Mouse (Mus musculus) neural tube, embryonic 15.5 days (tissue): ENCODE measurements around the gene Itgad. TPM values are rescaled to one million over a fixed set of nuclear protein-coding genes. Genes with fewer than 3 reads are reported as not detected.
A peak's percentile ranks its signal among the peaks of the same experiment; 100 is the strongest.

Experiments used
- ATAC-seq: fragments of 200-750 bp; cut with Nextera tagmentation; 2 replicates; pipeline ENCODE4 v1.8.0; 2017; ENCODE audit warnings: mild to moderate bottlenecking, moderate TSS enrichment, moderate library complexity; ENCODE audit not compliant: low FRiP score
- H3K27ac ChIP-seq: fragments of 300-500 bp; sonication (generic); replicated peaks from 2 replicates; pipeline ENCODE4 v1.5.1; 2015; ENCODE audit warnings: mild to moderate bottlenecking, inconsistent platforms
- H3K27me3 ChIP-seq: fragments of 300-500 bp; sonication (generic); replicated peaks from 2 replicates; pipeline ENCODE4 v1.6.1; 2015; ENCODE audit warnings: inconsistent platforms
- H3K36me3 ChIP-seq: fragments of 300-500 bp; sonication (generic); 2 replicates; pipeline ENCODE4 v1.6.1; 2015; ENCODE audit warnings: inconsistent platforms
- H3K4me1 ChIP-seq: fragments of 300-500 bp; sonication (generic); 2 replicates; pipeline ENCODE4 v1.6.1; 2015; ENCODE audit warnings: inconsistent platforms
- H3K4me2 ChIP-seq: fragments of 300-500 bp; sonication (generic); 2 replicates; pipeline ENCODE4 v1.6.1; 2015; ENCODE audit warnings: inconsistent platforms, mild to moderate bottlenecking, moderate library complexity
- H3K4me3 ChIP-seq: fragments of 300-500 bp; sonication (generic); replicated peaks from 2 replicates; pipeline ENCODE4 v1.5.1; 2015; ENCODE audit warnings: mild to moderate bottlenecking, inconsistent platforms
- H3K9ac ChIP-seq: fragments of 300-500 bp; sonication (generic); replicated peaks from 2 replicates; pipeline ENCODE4 v1.6.1; 2015; ENCODE audit warnings: mild to moderate bottlenecking, inconsistent platforms
- H3K9me3 ChIP-seq: fragments of 300-500 bp; sonication (generic); replicated peaks from 2 replicates; pipeline ENCODE4 v1.6.1; 2016; ENCODE audit warnings: inconsistent platforms
- WGBS: fragments of 180-500 bp; shearing (Covaris S2); methylation state at CpG from one replicate; pipeline ENCODE4 v1.1.7; 2015; ENCODE audit warnings: mixed read lengths; 5-methylcytosine and 5-hydroxymethylcytosine counted together
- polyA plus RNA-seq: library from polyadenylated mRNA; unstranded; fragments of >200 nt; fragmentation: Nextera tagmentation; extraction: Ambion mirVana; gene quantifications from 2 replicates; pipeline ENCODE4 v1.2.1, GENCODE M21; 2015

The Itgad gene
- polyA plus RNA-seq, 1 experiment from 2014 or later, result 0.04 TPM

GRCm38 (mm10) chr7:128236856-128237592 lies 82.8 kb downstream of the Itgad start, which contains the start of gene Armc5:
Gene Armc5, plus strand, starts transcription at chr7:128237342.
- Histone ChIP-seq H3K4me2 (peak within 1 kb of the TSS; percentile 72), H3K4me3 (peak within 1 kb of the TSS; percentile 77), H3K9me3 (no peaks in the 10 kb centered on the region), H3K9ac (peak within 1 kb of the TSS; percentile 83), H3K36me3 (peaks cover 20% of the 10 kb centered on the region), H3K27ac (peak within 1 kb of the TSS; percentile 100), H3K4me1 (peaks cover 31% of the 10 kb centered on the region), H3K27me3 (no peaks in the 10 kb centered on the region)
- WGBS, result 28% methylated on average over 37 of the region's 37 CpGs
- ATAC-seq, result peak; percentile 23; the same call in 1 of the 2 replicates

GRCm38 (mm10) chr7:128237593-128237926 lies 83.4 kb downstream of the Itgad start:
- peak overlapping the region; percentile 83 for H3K9ac ChIP-seq
- H3K4me3 ChIP-seq, result peak overlapping the region; percentile 77
- H3K4me2 ChIP-seq, result peak overlapping the region; percentile 72
- H3K27ac ChIP-seq, result peak overlapping the region; percentile 100
- no peaks in the 10 kb centered on the region for H3K9me3 ChIP-seq
- no peaks in the 10 kb centered on the region for H3K27me3 ChIP-seq
- WGBS, result under 1% methylated on average over 25 of the region's 25 CpGs
- no peak for ATAC-seq
- H3K4me1 ChIP-seq, result peaks cover 31% of the 10 kb centered on the region
- H3K36me3 ChIP-seq, result peaks cover 25% of the 10 kb centered on the region

- H3K9ac ChIP-seq, result peak within 1 kb of the TSS; percentile 83
- WGBS, result under 1% methylated on average over 71 of the region's 72 CpGs
- no peaks in the 10 kb centered on the region for H3K9me3 ChIP-seq
- peak; percentile 94 for ATAC-seq
- H3K36me3 ChIP-seq, result peaks cover 31% of the 10 kb centered on the region
- peak within 1 kb of the TSS; percentile 72 for H3K4me2 ChIP-seq
- H3K27me3 ChIP-seq, result no peaks in the 10 kb centered on the region
- peaks cover 31% of the 10 kb centered on the region for H3K4me1 ChIP-seq
- H3K27ac ChIP-seq, result peak within 1 kb of the TSS; percentile 100
- H3K4me3 ChIP-seq, result peak within 1 kb of the TSS; percentile 77
Observed at GRCm38 (mm10) chr7:128237927-128238778, 84.0 kb downstream of the Itgad start, which contains the start of gene 9130023H24Rik. Gene 9130023H24Rik, minus strand, starts transcription at chr7:128238031.

- Histone ChIP-seq H3K4me1 (peaks cover 31% of the 10 kb centered on the region), H3K36me3 (peaks cover 34% of the 10 kb centered on the region), H3K4me2 (peak overlapping the region; percentile 72), H3K4me3 (peak overlapping the region; percentile 77), H3K9me3 (no peaks in the 10 kb centered on the region), H3K27ac (peak overlapping the region; percentile 100), H3K27me3 (no peaks in the 10 kb centered on the region), H3K9ac (no peak overlapping the region)
- ATAC-seq, result no peak
- 25% methylated on average over 4 of the region's 4 CpGs for WGBS
Observed at GRCm38 (mm10) chr7:128238991-128239390, 84.8 kb downstream of the Itgad start.

- H3K4me1 ChIP-seq, result peaks cover 31% of the 10 kb centered on the region
Observed at GRCm38 (mm10) chr7:128240131-128240784, 86.1 kb downstream of the Itgad start.

GRCm38 (mm10) chr7:128242331-128242730 lies 88.2 kb downstream of the Itgad start:
- WGBS, result 97% methylated on average over 16 of the region's 16 CpGs
- H3K4me1 ChIP-seq, result peaks cover 42% of the 10 kb centered on the region

More at GRCm38 (mm10) chr7:128240131-128240784, 86.1 kb downstream of the Itgad start:
- H3K27ac ChIP-seq, result no peak overlapping the region
- no peaks in the 10 kb centered on the region for H3K27me3 ChIP-seq
- WGBS, result 94% methylated on average over 27 of the region's 27 CpGs
- H3K9me3 ChIP-seq, result no peaks in the 10 kb centered on the region
- H3K36me3 ChIP-seq, result peaks cover 45% of the 10 kb centered on the region
- H3K9ac ChIP-seq, result no peak overlapping the region
- H3K4me3 ChIP-seq, result no peak overlapping the region
- no peak overlapping the region for H3K4me2 ChIP-seq
- no peak for ATAC-seq

GRCm38 (mm10) chr7:128243921-128244320 lies 89.7 kb downstream of the Itgad start:
- Histone ChIP-seq H3K9ac (no peak overlapping the region), H3K27ac (no peak overlapping the region), H3K9me3 (no peaks in the 10 kb centered on the region), H3K27me3 (no peaks in the 10 kb centered on the region), H3K4me3 (no peak overlapping the region), H3K4me1 (peaks cover 36% of the 10 kb centered on the region), H3K4me2 (no peak overlapping the region), H3K36me3 (peaks cover 45% of the 10 kb centered on the region)
- no peak for ATAC-seq
- 63% methylated on average over 10 of the region's 10 CpGs for WGBS

More at GRCm38 (mm10) chr7:128242331-128242730, 88.2 kb downstream of the Itgad start:
- no peaks in the 10 kb centered on the region for H3K9me3 ChIP-seq
- H3K27ac ChIP-seq, result no peak overlapping the region
- no peak overlapping the region for H3K4me2 ChIP-seq
- H3K9ac ChIP-seq, result no peak overlapping the region
- H3K36me3 ChIP-seq, result peaks cover 45% of the 10 kb centered on the region
- no peak for ATAC-seq
- H3K4me3 ChIP-seq, result no peak overlapping the region
- no peaks in the 10 kb centered on the region for H3K27me3 ChIP-seq

GRCm38 (mm10) chr7:128244410-128245025 lies 90.3 kb downstream of the Itgad start:
- Histone ChIP-seq H3K36me3 (peaks cover 45% of the 10 kb centered on the region), H3K4me2 (no peak overlapping the region), H3K4me3 (no peak overlapping the region), H3K9ac (no peak overlapping the region), H3K9me3 (no peaks in the 10 kb centered on the region), H3K27me3 (no peaks in the 10 kb centered on the region), H3K27ac (no peak overlapping the region), H3K4me1 (peaks cover 30% of the 10 kb centered on the region)
- WGBS, result 86% methylated on average over 18 of the region's 18 CpGs
- no peak for ATAC-seq

- 88% methylated on average over 4 of the region's 4 CpGs for WGBS
- H3K4me1 ChIP-seq, result peaks cover 23% of the 10 kb centered on the region
- no peak overlapping the region for H3K27ac ChIP-seq
- peaks cover 40% of the 10 kb centered on the region for H3K36me3 ChIP-seq
- no peaks in the 10 kb centered on the region for H3K9me3 ChIP-seq
- ATAC-seq, result no peak
- H3K4me2 ChIP-seq, result peak overlapping the region; percentile 59; the same call in 1 of the 2 replicates
- H3K9ac ChIP-seq, result 0 out of 2 replicates have a peak overlapping the region, but pooled peaks have one; percentile 1
- H3K27me3 ChIP-seq, result no peaks in the 10 kb centered on the region
- H3K4me3 ChIP-seq, result no peak overlapping the region
Observed at GRCm38 (mm10) chr7:128245547-128245946, 91.4 kb downstream of the Itgad start.

- WGBS, result 3% methylated on average over 28 of the region's 30 CpGs
Observed at GRCm38 (mm10) chr7:128246496-128247391, 92.6 kb downstream of the Itgad start, which contains the start of gene Tgfb1i1. Gene Tgfb1i1, plus strand, starts transcription at chr7:128246812.

More at GRCm38 (mm10) chr7:128246496-128247391, 92.6 kb downstream of the Itgad start, which contains the start of gene Tgfb1i1:
- no peaks in the 10 kb centered on the region for H3K9me3 ChIP-seq
- H3K4me1 ChIP-seq, result peaks cover 22% of the 10 kb centered on the region
- peak within 1 kb of the TSS; percentile 84 for H3K27ac ChIP-seq
- peaks cover 28% of the 10 kb centered on the region for H3K36me3 ChIP-seq
- peak; percentile 62 for ATAC-seq
- H3K4me3 ChIP-seq, result peak within 1 kb of the TSS; percentile 45
- H3K4me2 ChIP-seq, result peak within 1 kb of the TSS; percentile 59
- H3K27me3 ChIP-seq, result no peaks in the 10 kb centered on the region
- H3K9ac ChIP-seq, result peak within 1 kb of the TSS; percentile 65
